Mouse (Mus musculus): Measurements from ENCODE around the gene Ccdc171.

GRCm38 (mm10) chr4:83533168-83533911 lies 8.0 kb downstream of the Ccdc171 start:
- no peak for TF ChIP-seq CTCF (IDR thresholded peaks at IDR 0.05; ENCODE audit: borderline replicate concordance, control insufficient read depth, extremely low read depth, insufficient read depth, low read length, poor library complexity)
- TF ChIP-seq POLR2A (IDR thresholded peaks at IDR 0.05; ENCODE audit: control insufficient read depth, extremely low read depth, insufficient read depth, low read length, poor library complexity), result no peak
